Mouse (Mus musculus) granulocyte monocyte progenitor cell, adult 5-6 weeks (primary cell): ENCODE data around the gene Fam221a. TPM values are rescaled to one million over a fixed set of nuclear protein-coding genes. Genes with fewer than 3 reads are reported as not detected.

Experiments
- ATAC-seq: replicated peaks from 2 replicates; pipeline ENCODE4 v1.8.0; 2016; ENCODE audit warnings: mild to moderate bottlenecking, moderate TSS enrichment, inconsistent platforms; ENCODE audit not compliant: poor library complexity, severe bottlenecking
- total RNA-seq, 2 experiments: library from RNA; stranded (forward) in 1 of 2; stranded (reverse) in 1 of 2; fragments of 200-712, 200-1000 nt in 1 of 2; fragments of >200 nt in 1 of 2; fragmentation: Nextera tagmentation in 1 of 2; gene quantifications; 2 replicates each; pipeline ENCODE4 v1.2.3; 2014 to 2017

The Fam221a gene
- 9.7 and 20.1 TPM in 2 replicates for total RNA-seq (2014; fragmentation: Nextera tagmentation)
- 2.7 and 4.2 TPM in 2 replicates for total RNA-seq (2017)

DNA sequence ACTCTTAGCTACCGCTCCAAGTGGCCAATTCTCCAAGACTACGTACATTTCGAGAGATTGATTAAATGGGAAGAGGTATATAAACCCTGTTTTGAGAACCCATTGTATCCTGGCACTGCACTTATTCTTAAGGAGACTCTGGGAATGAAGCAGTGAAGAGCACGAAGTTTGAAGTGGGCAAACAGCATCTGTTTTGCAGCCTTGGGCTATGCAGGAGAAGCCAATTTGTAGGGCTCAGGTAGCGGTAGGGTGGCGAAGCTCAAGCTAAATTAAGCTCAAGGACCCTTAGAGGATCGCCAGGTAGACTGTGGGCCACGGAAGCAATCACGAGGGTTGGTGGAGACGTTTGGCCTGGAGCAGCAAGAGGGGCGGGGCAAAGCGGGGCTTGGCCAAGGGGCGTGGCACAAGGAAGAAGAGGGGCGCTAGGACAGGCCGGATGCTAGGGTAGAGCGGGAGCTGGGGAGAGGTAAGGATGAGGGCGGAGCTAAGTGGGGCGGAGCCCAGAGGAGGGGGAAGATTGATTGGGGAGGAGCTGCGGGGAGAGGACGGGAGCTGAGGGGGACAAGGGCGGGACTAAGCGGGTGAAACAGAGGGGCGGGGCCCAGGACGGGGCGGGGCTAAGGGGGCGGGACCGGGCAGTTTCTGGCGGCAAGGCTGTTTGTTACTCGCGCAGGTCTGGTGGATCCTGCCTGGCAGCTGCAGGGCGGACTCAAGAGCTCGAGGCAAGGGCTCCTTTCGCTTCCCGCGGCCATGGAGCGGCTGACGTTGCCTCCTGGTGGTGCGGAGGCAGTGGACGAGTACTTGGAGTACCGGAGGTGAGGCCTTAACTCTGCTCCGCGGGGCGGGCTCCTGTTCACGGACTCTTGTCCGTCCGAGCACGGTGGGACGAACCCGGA, at the start of gene Fam221a:
Fam221a (plus strand) TSS at position 581 of the 896 bp plus-strand sequence.
- peak; percentile 98 for ATAC-seq

DNA sequence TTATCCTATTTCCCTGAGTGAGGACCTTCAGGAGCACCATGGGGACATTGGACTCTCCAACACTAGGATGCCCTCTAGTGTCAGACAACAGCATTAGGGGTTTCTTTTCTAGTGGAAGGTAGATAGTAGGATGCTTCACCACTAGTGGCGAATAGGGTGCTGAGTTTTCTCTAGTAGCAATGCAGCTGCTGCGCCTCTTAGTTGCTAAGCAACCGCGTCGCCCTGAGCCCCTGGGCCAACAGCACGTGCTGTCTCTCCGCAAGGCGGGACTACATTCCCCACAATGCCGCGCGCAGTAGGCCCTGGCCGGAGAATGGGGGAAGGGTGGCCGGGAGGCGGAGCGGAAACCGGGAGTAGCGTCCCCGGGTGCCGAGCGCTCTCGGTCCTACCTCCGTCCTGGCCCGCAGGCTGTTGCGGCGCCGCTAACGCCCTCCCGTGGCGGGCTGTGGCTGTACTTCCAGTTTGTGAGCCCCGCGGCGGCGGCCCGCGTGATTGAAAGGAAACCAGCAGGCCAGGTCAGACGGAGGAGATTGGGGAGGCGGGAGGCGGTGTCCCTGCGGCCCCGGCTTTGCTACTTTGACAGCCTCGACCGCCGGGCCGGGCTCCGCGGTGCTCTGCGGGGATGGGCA, 48.5 kb upstream of the Fam221a start, which contains the start of gene Ccdc126:
Ccdc126 (plus strand) TSS at position 309 of the 629 bp plus-strand sequence.
- ATAC-seq: peak; percentile 95

DNA sequence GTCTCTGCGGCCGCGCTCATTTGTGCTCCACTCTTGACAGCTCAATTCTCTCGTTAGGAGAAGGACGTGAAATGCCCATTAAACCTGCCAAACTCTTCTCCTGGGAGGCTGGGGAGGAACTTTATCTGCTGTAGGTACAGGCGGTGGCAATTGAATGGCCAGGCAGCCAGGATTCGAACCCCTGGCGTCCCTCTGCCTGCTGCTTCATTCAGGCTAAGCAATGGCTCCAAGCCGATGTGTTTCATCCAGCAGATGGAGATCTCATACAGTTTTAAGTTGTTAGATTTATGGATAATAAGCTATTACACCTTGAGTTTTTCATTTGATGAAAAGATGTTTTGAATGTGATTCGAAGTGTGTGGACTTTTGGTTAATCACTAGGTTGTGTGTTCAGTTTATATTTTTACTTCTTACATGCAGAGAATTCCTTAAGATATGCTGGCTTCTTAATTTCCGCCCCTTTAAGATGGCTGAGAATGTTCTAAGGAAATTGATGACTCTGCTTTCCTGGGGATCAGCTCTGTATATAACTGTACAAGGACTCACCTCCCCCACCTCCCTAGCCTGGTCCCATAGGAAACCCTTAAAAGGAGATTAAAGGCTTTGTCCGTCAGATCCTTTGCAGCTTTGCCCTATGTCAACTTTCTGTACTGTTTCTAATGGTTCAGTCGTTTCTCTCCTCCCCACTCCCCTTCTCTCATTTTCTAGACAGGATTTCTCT, 47.8 kb upstream of the Fam221a start:
- ATAC-seq: no peak

DNA sequence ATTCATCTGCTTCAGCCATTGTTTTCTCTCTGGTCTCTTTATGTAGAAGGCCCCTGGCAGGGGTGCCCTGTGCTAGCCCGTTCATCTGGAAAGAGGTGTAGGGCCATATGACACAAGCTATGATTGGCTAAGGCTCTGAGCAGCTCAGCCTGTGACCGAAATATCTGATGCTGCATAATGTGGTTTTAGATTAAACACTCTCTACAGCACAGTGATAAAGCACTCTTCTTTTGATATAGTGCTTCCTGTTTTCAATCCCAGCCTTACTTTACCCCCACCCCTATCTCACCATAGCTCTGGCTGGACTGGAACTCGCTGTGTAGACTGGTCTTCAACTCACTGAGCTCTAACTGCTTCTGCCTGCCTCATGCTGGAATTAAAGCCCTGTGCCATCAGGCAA, 46.2 kb upstream of the Fam221a start:
- ATAC-seq: peak; percentile 18

DNA sequence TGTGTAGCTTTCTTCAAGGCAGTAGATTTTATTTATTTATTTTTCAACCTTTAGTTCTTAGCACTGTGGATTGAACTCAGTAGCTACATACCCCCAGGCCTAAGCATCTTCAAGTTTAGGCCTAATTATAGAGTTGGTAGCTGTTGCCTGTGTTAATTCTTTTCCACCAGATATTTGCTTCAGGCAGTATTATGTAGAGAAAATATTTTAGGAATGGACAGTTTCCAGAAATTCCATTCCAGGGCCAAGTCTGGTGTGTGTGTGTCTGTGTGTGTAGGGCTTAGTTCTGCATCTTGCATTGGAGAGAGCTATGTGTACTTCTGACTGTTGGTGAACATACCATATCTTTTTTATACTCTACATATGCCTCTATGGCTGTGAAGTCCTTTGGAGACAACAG, 45.5 kb upstream of the Fam221a start:
- ATAC-seq: no peak

DNA sequence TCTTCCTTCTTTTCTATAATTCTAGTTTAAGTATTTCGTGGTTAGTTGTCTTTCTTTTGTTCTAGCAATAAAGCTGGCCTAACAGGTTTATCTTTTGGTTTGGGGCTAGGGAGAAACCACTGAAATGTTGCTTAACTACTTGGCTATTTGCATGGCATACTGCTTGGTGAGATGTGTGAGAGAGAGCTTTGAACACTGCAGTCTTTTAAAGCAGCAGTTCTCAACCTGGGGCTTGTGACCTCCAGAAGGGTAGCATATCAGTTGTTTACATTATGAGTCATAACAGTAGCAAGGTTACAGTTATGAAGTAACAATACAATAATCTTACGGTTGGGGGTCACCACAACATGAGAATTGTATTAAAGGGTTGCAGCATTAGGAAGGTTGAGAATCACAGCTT, 44.6 kb upstream of the Fam221a start:
- no peak for ATAC-seq

DNA sequence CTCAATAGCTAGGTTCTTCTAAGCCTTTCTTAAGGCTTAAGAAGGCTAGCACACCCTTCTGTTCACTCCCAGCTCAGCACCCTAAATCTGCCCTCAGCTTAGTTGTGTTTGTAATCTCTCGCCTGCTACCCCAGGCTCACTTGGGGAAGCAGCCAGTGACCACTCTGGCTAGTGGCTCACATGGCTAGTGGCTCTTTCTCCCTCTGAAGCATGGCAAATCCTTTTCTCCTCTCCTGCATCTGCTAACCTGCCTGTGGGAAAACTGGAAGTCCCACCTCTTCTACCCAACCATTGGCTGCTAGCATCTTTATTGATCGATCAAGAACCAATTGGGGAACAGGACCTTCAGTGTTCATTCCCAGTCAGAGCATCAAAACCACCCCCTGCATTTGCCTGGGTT, 43.0 kb upstream of the Fam221a start:
- ATAC-seq: no peak

DNA sequence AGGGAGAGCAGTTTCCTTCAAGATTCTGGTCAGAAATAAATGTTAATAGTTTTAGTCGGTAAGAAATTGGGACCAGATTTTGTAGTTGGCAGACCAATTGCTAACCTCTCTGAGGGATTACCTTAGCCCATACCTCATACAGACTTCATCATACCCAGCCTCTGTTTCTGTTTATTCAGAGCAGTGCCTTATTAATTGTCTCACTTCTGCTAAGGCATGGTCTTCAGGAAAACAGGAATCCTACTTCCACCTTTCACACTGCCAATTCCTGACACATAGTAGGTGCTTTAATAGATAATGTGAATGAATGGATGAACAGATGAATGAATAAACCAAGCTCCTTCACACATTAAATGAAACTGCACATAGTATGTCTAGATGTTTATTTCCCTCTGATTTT, 42.2 kb upstream of the Fam221a start:
- ATAC-seq: no peak

DNA sequence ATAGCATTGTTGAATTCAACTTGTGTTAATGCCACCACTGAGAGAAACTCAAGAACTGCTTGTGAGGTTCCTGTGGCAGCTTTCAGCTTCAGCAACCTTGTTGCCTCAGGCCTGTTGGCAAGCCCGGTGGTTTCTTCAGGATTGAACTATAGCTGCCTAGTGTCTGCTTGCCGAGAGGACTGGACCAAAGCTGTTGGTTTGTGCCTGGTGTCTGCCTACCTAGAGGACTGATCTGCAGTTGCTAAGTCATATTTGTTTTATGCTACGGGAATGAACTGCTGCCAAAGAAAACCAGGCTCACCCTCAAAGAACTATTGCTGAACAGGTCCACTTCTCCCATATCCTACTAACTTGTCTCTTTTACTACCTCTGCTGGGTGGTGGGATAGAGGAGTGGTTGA, 40.7 kb upstream of the Fam221a start:
- ATAC-seq: no peak

DNA sequence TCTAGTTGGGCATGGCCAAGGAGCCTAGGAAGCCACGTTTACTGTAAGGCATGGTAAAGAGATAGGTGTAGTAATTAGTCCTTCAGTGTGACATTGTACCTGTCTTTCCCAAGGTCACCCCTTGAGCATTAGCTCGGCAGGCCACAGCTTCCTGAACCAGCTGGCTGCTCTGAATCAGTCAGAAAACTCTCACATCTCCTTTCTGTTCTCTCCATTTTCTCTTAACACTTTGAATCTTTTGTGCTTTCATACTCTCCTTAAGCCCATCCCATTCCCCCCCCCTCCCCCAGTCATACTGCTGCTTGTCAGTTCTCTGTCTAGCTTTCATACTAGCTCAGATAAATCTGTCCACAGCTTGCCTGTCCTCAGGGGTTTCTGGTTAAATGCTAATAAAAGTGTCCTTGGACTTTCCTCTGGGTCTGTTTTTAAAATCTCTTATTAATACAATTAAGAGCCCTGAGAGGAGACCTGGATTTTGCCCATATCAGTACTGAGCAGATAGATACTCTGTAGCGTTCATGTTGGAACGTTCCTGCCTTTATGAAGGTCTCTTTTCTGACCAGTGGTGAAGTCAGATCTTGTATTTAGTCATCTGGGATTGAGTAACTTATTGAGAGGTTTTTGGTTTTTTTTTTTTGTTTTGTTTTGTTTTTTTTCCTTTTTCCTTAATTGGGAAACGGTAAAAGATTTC, 36.0 kb upstream of the Fam221a start:
- ATAC-seq: peak; percentile 66

DNA sequence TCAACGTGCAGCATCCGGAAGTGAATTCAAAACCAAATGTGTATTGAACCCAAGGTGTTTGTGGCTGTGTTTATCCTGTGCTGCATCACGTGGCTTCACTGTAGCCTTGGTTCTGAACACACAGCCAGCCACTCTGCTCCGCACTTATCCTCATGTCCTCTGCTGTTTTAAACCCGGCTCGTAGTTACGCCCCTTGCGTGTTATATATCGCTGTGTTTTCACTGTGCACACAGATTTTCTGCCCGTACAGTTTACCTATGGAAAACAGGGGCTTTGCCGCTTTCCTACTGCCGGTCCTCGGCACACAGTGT, 35.5 kb upstream of the Fam221a start:
- ATAC-seq: peak; percentile 81

DNA sequence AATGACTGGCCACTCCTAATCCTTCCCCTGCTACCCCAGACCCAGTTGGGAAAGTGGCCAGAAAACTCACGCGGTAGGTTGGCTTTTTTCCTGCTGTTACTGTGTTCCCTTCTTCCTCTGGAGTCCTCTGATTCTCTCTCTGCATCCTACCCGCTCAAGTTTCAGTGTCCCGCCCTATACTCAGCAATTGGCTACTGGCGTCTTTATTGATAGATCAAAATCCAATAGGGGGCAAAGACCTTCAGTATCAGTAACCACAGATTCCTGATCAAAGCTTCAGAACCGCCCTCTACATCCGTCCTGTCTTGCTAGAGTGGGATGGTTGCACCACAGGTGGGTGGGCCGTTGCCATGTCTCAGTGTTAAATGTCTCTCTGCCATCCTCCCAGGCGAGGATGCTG, 29.0 kb upstream of the Fam221a start:
- ATAC-seq: peak; percentile 37; the same call in 1 of the 2 replicates

DNA sequence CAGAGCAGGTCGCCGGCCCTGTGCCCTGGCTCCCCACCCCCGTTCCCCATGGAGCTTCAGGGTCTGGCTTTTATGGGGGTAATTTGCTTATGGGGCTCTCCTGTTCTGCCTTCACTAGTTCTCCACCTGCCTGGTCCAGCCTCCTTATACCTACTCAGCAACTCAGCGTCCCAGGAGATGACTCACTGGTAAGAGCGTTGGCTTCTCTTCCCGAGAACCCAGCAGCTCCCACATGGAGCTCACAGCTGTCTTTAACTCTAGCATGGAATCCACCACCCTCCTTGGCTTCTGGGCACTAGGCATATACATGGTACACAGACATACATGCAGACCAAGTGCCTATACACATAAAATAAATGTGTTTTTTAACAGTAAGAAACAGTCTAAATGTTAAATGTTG, 28.4 kb upstream of the Fam221a start:
- ATAC-seq: no peak

DNA sequence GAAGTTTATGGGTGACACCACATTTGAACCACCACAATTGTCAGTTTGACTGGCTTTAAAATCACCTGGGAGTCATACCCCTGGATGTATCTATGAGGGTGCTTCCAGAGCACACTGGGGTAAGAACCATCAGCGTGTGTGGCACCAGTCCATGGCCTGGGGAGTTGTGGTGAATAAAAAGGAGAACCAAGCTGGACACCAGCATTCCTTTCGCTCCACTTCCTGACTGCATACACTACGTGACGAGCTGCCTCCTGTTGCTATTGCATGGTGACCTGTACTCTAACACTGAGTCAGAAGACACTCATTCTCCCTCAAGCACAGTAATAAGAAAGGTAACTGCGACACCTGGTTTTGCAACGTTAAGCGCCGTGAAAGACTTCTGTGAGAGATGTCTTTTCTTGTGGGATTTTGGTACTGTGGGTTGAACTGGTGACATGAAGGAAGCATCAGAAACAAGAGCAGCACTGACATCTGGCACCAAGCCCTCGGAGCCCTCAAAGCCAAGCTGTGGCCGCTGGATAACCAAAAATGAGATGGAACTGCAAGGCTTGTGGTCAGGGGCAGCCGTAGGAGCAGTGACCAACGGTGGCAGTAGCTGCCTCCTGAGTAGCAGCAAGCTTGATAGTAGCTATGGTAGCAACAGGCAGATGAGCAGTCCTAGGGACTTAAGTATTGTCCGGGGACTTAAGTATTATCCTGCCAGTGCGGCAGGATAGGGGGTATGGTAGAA, 23.6 kb upstream of the Fam221a start:
- ATAC-seq: peak; percentile 92

DNA sequence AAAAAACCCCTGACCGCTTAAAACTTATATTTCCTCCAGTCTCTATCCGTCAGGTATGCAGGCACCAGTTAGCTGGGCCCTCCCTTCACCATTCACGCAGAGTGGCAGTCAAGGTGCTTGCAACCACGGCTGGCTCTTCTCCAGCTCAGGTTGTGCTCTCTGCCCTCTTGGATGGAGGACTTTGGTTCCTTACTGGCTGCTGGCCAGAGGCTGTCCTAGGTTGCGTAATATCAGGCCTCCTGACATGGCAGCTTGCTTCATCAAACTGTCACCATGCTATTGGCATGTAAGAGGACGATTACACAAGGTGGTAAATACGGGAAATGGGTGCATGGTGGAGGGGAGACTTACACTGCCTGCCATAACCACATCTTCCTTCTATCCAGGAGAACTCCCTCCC, 17.7 kb upstream of the Fam221a start:
- peak; percentile 96 for ATAC-seq

DNA sequence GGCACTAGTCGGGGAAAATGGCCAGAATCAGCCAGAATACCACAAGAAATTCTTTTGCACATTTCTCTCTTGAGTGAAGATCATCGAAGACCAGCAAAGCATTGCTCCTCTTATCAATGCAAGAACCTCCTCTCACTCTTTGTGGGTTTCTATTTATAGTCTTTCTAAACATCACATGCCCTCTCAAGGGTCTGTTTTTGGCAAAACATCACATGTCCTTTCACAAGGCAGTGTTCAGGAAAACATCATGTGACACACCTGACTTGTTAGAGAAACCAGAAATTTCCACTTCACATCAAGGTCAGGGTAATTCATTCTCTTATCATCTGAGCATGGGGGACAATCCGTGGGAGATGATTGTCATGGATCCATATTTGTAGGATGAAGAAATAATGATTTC, 12.9 kb upstream of the Fam221a start:
- ATAC-seq: no peak

DNA sequence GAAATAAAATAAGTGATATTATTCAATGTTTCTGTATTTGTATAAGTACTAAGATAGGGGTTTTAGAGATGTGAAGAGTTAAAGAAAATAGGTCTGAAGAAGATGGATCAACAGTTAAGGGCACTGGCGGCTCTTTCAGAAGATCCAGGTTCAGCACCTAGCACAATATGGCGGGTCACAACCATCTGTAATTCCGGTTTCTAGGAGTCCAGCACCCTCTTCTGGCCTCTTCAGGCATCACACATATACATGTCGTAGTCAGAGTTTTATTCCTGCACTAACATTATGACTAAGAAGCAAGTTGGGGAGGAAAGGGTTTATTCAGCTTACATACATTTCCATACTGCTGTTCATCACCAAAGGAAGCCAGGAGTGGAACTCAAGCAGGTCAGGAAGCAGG, 12.4 kb upstream of the Fam221a start:
- peak; percentile 44 for ATAC-seq

DNA sequence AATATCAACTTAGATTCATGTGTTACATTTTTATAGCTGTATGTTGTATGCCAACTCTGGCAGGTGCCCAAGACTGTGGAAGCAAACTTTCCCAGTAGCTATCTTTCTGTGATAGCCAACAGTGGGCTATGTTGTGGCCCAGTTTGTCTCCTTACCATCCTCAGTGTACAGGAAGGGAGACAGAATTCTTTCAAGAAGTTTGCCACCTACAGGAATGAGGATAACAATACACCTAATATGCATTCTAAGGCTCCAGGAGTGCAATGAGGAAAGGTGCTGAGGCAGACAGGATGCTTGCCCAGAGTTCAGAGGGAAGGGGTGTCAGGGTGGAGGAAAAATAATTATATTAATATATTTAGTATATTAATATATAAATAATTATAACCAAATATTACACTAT, 7.1 kb upstream of the Fam221a start:
- ATAC-seq: no peak; the same call in 1 of the 2 replicates

DNA sequence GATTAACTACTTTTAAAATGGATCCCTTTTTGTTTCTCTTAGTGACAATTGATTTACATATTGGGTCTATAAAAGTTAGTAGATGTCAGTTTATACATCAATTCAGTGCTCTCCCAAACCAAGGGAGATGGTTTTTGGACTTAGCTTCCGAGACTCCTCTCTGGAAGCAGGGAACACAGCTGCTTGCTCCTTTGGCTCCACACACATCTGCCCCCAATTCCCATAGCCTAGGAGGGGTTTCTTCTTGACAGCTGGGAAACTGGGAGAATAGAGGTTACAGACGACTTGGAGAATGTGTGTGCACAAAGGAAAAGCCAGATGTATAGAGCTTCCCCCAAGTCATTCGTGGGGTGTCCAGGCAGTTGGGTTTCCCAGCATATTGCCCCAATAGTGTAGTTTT, 673 bp downstream of the Fam221a start:
- ATAC-seq: no peak

DNA sequence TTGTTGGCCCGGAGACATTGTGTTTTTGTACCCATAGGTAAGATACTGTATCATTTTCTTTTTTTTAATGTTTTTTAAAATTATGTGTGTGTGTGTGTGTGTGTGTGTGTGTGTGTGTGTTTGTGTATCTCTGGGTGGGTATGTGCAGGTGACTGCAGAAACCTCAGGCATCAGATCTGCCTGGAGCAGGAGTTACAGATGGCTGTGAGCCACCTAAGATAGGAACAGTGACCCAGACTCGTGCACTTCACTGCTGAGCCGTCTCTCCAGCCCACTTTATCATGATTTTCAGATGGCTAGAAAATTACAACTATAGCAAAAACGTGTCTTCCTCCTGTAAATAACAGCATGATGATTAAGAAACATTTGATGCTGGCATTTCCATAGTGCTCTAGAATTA, 5.2 kb downstream of the Fam221a start:
- no peak for ATAC-seq
